Mouse (Mus musculus): Measurements from ENCODE around the gene Sec31a.

DNA sequence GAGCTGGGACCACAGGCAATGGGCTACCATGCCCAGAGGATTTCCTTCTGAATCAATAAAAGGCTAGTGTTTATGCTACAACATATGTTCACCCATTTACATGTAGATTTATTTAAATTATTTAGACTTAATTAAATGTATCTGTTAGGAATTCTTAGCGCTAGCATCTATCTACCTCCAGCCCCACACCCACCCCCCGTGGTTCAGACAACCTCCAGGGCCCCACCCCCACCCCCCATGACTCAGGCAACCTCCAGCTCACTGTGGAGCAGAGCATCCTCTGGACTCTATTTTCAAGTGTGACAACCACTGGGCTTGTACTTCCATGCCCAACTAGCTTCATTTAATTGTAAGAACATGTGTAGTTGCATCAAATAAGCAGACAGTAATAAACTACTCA lies 35.8 kb upstream of the Sec31a start:
- TF ChIP-seq CTCF (IDR thresholded peaks at IDR 0.05; ENCODE audit: low read depth) (no peak), EP300 (IDR thresholded peaks at IDR 0.05; ENCODE audit: low read depth) (no peak)

All from liver, postnatal 0 days (tissue).